Mouse (Mus musculus) small intestine, adult 2 months (tissue): ENCODE results near the gene Ap1ar.

Source experiments
- CTCF ChIP-seq: fragments of 200-500 bp; IDR thresholded peaks from 2 replicates; pipeline ENCODE4 v1.5.1; 2012; ENCODE audit warnings: low read depth, mild to moderate bottlenecking, control low read depth, inconsistent platforms, low read length, moderate library complexity, mixed read lengths; ENCODE audit not compliant: insufficient replicate concordance, insufficient read length; ENCODE audit errors: extremely low read depth
- POLR2A ChIP-seq: fragments of 200-500 bp; IDR thresholded peaks from 2 replicates; pipeline ENCODE4 v1.6.1; 2012; ENCODE audit warnings: low read depth, mild to moderate bottlenecking, control low read depth, inconsistent platforms, low read length, moderate library complexity

GRCm38 (mm10) chr3:127780921-127781320, 56.4 kb downstream of the Ap1ar start:
- TF ChIP-seq CTCF (no peak), POLR2A (no peak)
